Mouse (Mus musculus): ENCODE measurements at regions not wholly inside any gene's neighbourhood (a gene's known extent, or its start where the extent isn't known, plus 50 kb on each side); places are given as distances from the start of the nearest gene placed in this dataset.

GRCm38 (mm10) chr10:111562628-111563027 lies 56.5 kb downstream of the Phlda1 start:
- TF ChIP-seq KAT2A (IDR thresholded peaks at IDR 0.05; ENCODE audit: insufficient replicate concordance, low read length): no peak
- no peak for TF ChIP-seq CHD1 (IDR thresholded peaks at IDR 0.05; ENCODE audit: low read depth, low read length)
- no peak for TF ChIP-seq POLR2A (IDR thresholded peaks at IDR 0.05; ENCODE audit: low read depth, low read length)
- no peak for TF ChIP-seq CTCF (conservative IDR thresholded peaks at IDR 0.05 in 1 of 2, IDR thresholded peaks at IDR 0.05 in 1 of 2; ENCODE audit: low read depth in 2 of 2, low read length in 2 of 2)
- TF ChIP-seq HCFC1 (IDR thresholded peaks at IDR 0.05; ENCODE audit: low read depth, low read length): no peak
- no peak for TF ChIP-seq EP300 (IDR thresholded peaks at IDR 0.05; ENCODE audit: low read length)
- TF ChIP-seq USF2 (conservative IDR thresholded peaks at IDR 0.05; ENCODE audit: low read depth, low read length): no peak
